Mouse (Mus musculus) intestine, embryonic 14.5 days (tissue): ENCODE results near the gene Slc9a9. TPM values are rescaled to one million over a fixed set of nuclear protein-coding genes. Genes with fewer than 3 reads are reported as not detected.

Source experiments
- microRNA-seq: library from miRNA; unstranded; fragments of <30 nt; microRNA quantifications from one replicate; pipeline ENCODE4, GENCODE M21; 2016
- polyA plus RNA-seq: library from polyadenylated mRNA; unstranded; fragments of >200 nt; fragmentation: Nextera tagmentation; extraction: Ambion mirVana; gene quantifications from 2 replicates; pipeline ENCODE4 v1.2.1, GENCODE M21; 2014

The Slc9a9 gene
- polyA plus RNA-seq, 1 experiment from 2014 or later, result 2.9 TPM

Small RNA genes lying within 50 kb of the gene (microRNA-seq; reads per million reads assigned to microRNA genes)
- gene Mir7656, result not detected

Other genes starting within 250 kb of the Slc9a9 start
- 8.6 and 8.9 TPM in 2 replicates for gene 1190002N15Rik, start 131.8 kb upstream of the Slc9a9 start, polyA plus RNA-seq